Mouse (Mus musculus) stomach, embryonic 16.5 days (tissue): Measurements from ENCODE around the gene Aggf1. TPM values are rescaled to one million over a fixed set of nuclear protein-coding genes. Genes with fewer than 3 reads are reported as not detected.

Experiments
- ATAC-seq: fragments of 200-750 bp; cut with Nextera tagmentation; 2 replicates; pipeline ENCODE4 v1.8.0; 2017; ENCODE audit warnings: moderate number of reproducible peaks, moderate TSS enrichment; ENCODE audit not compliant: insufficient read depth, low FRiP score
- H3K27ac ChIP-seq: fragments of 300-500 bp; sonication (generic); 2 replicates; pipeline ENCODE4 v1.5.1; 2014; ENCODE audit warnings: low read length
- H3K27me3 ChIP-seq: fragments of 300-500 bp; sonication (generic); 2 replicates; pipeline ENCODE4 v1.6.1; 2014; ENCODE audit warnings: low read length, control low read depth, mixed read lengths; ENCODE audit not compliant: control insufficient read depth, insufficient read depth
- H3K36me3 ChIP-seq: fragments of 300-500 bp; sonication (generic); 2 replicates; pipeline ENCODE4 v1.6.1; 2014; ENCODE audit warnings: low read length; ENCODE audit not compliant: control insufficient read depth, insufficient read depth
- H3K4me1 ChIP-seq: fragments of 300-500 bp; sonication (generic); 2 replicates; pipeline ENCODE4 v1.6.1; 2014; ENCODE audit warnings: low read length, control low read depth, mixed read lengths; ENCODE audit not compliant: control insufficient read depth, insufficient read depth
- H3K4me2 ChIP-seq: fragments of 300-500 bp; sonication (generic); 2 replicates; pipeline ENCODE4 v1.6.1; 2014; ENCODE audit warnings: low read depth, low read length, mixed read lengths
- H3K4me3 ChIP-seq: fragments of 300-500 bp; sonication (generic); replicated peaks from 2 replicates; pipeline ENCODE4 v1.5.1; 2014; ENCODE audit warnings: mild to moderate bottlenecking, low read length
- H3K9ac ChIP-seq: fragments of 300-500 bp; sonication (generic); 2 replicates; pipeline ENCODE4 v1.6.1; 2014; ENCODE audit warnings: low read length
- H3K9me3 ChIP-seq: fragments of 300-500 bp; sonication (generic); replicated peaks from 2 replicates; pipeline ENCODE4 v1.6.1; 2016; ENCODE audit warnings: low read length, control low read depth; ENCODE audit not compliant: control insufficient read depth
- WGBS: fragments of 180-500 bp; shearing (Covaris S2); extraction: QIAGEN DNeasy Blood & Tissue Kit; methylation state at CpG from one replicate; pipeline ENCODE4 v1.1.7; 2014; 5-methylcytosine and 5-hydroxymethylcytosine counted together
- polyA plus RNA-seq: library from polyadenylated mRNA; unstranded; fragments of >200 nt; fragmentation: Nextera tagmentation; extraction: Ambion mirVana; gene quantifications from 2 replicates; pipeline ENCODE4 v1.2.1, GENCODE M21; 2015

Aggf1 gene
- polyA plus RNA-seq: 21.6 and 23.5 TPM in 2 replicates

- Histone ChIP-seq H3K4me2 (peak within 1 kb of the TSS; percentile 72), H3K9ac (peak within 1 kb of the TSS; percentile 97), H3K36me3 (no peaks in the 10 kb centered on the region), H3K27me3 (no peaks in the 10 kb centered on the region), H3K9me3 (no peaks in the 10 kb centered on the region), H3K4me1 (peaks cover 10% of the 10 kb centered on the region), H3K27ac (peak within 1 kb of the TSS; percentile 91), H3K4me3 (peak within 1 kb of the TSS; percentile 99)
- ATAC-seq: peak; percentile 95
- WGBS: under 1% methylated on average over 86 of the region's 86 CpGs
Observed at GRCm38 (mm10) chr13:95374701-95375553, at the start of gene Aggf1. Gene Aggf1, minus strand, starts transcription at chr13:95375352.

GRCm38 (mm10) chr13:95424932-95425331 is 49.8 kb upstream of the Aggf1 start:
- no peak overlapping the region for H3K4me2 ChIP-seq
- H3K27ac ChIP-seq: no peak overlapping the region
- no peaks in the 10 kb centered on the region for H3K4me1 ChIP-seq
- H3K9ac ChIP-seq: no peak overlapping the region
- no peaks in the 10 kb centered on the region for H3K9me3 ChIP-seq
- 47% methylated on average over 7 of the region's 7 CpGs for WGBS
- H3K27me3 ChIP-seq: no peaks in the 10 kb centered on the region
- no peak overlapping the region for H3K4me3 ChIP-seq
- no peaks in the 10 kb centered on the region for H3K36me3 ChIP-seq
- ATAC-seq: no peak

GRCm38 (mm10) chr13:95419204-95419749 is 44.1 kb upstream of the Aggf1 start:
- no peaks in the 10 kb centered on the region for H3K9me3 ChIP-seq
- ATAC-seq: no peak

GRCm38 (mm10) chr13:95418575-95419203 is 43.5 kb upstream of the Aggf1 start:
- H3K4me1 ChIP-seq: peaks cover 3% of the 10 kb centered on the region; the same call in 1 of the 2 replicates
- no peaks in the 10 kb centered on the region for H3K27me3 ChIP-seq
- 38% methylated on average over 6 of the region's 6 CpGs for WGBS
- no peak overlapping the region for H3K27ac ChIP-seq
- no peaks in the 10 kb centered on the region for H3K36me3 ChIP-seq
- ATAC-seq: no peak
- no peaks in the 10 kb centered on the region for H3K9me3 ChIP-seq
- no peak overlapping the region for H3K4me2 ChIP-seq
- H3K9ac ChIP-seq: no peak overlapping the region
- H3K4me3 ChIP-seq: no peak overlapping the region

More at GRCm38 (mm10) chr13:95419204-95419749, 44.1 kb upstream of the Aggf1 start:
- Histone ChIP-seq H3K9ac (no peak overlapping the region), H3K27me3 (no peaks in the 10 kb centered on the region), H3K4me1 (peaks cover 3% of the 10 kb centered on the region; the same call in 1 of the 2 replicates), H3K27ac (no peak overlapping the region), H3K36me3 (no peaks in the 10 kb centered on the region), H3K4me2 (no peak overlapping the region), H3K4me3 (no peak overlapping the region)
- 18% methylated on average over 8 of the region's 8 CpGs for WGBS

- Histone ChIP-seq H3K4me3 (no peak overlapping the region), H3K4me1 (no peaks in the 10 kb centered on the region), H3K9ac (no peak overlapping the region), H3K27ac (no peak overlapping the region), H3K27me3 (no peaks in the 10 kb centered on the region), H3K9me3 (no peaks in the 10 kb centered on the region), H3K4me2 (no peak overlapping the region), H3K36me3 (no peaks in the 10 kb centered on the region)
- 8% methylated on average over 2 of the region's 2 CpGs for WGBS
- no peak for ATAC-seq
Observed at GRCm38 (mm10) chr13:95412257-95412656, 37.1 kb upstream of the Aggf1 start.

GRCm38 (mm10) chr13:95393242-95393641 is 18.1 kb upstream of the Aggf1 start:
- Histone ChIP-seq H3K4me2 (no peak overlapping the region), H3K27ac (no peak overlapping the region), H3K9me3 (peaks cover 12% of the 10 kb centered on the region), H3K9ac (no peak overlapping the region), H3K36me3 (no peaks in the 10 kb centered on the region), H3K27me3 (no peaks in the 10 kb centered on the region), H3K4me1 (peaks cover 4% of the 10 kb centered on the region; the same call in 1 of the 2 replicates), H3K4me3 (no peak overlapping the region)
- WGBS: 88% methylated on average over 7 of the region's 7 CpGs
- ATAC-seq: no peak

- Histone ChIP-seq H3K27ac (no peak overlapping the region), H3K4me2 (0 out of 2 replicates have a peak overlapping the region, but pooled peaks have one; percentile 26), H3K9me3 (peaks cover 1% of the 10 kb centered on the region; the same call in 1 of the 2 replicates), H3K36me3 (no peaks in the 10 kb centered on the region), H3K4me3 (peak overlapping the region; percentile 12; the same call in 1 of the 2 replicates), H3K27me3 (no peaks in the 10 kb centered on the region), H3K9ac (peak overlapping the region; percentile 38; the same call in 1 of the 2 replicates), H3K4me1 (peaks cover 4% of the 10 kb centered on the region; the same call in 1 of the 2 replicates)
- WGBS: 31% methylated on average over 24 of the region's 24 CpGs
- no peak for ATAC-seq
Observed at GRCm38 (mm10) chr13:95389866-95390865, 15.0 kb upstream of the Aggf1 start.

GRCm38 (mm10) chr13:95388226-95388625 is 13.1 kb upstream of the Aggf1 start:
- H3K36me3 ChIP-seq: no peaks in the 10 kb centered on the region
- no peaks in the 10 kb centered on the region for H3K27me3 ChIP-seq
- ATAC-seq: no peak
- WGBS: 80% methylated on average over 5 of the region's 5 CpGs
- H3K27ac ChIP-seq: no peak overlapping the region
- H3K4me2 ChIP-seq: no peak overlapping the region
- peaks cover 4% of the 10 kb centered on the region; the same call in 1 of the 2 replicates for H3K4me1 ChIP-seq
- H3K9ac ChIP-seq: no peak overlapping the region
- no peak overlapping the region for H3K4me3 ChIP-seq
- no peaks in the 10 kb centered on the region for H3K9me3 ChIP-seq
